Mouse (Mus musculus) small intestine, adult 2 months (tissue): ENCODE results near the gene Slc32a1.

Experiments used
- CTCF ChIP-seq: fragments of 200-500 bp; IDR thresholded peaks from 2 replicates; pipeline ENCODE4 v1.5.1; 2012; ENCODE audit warnings: low read depth, mild to moderate bottlenecking, control low read depth, inconsistent platforms, low read length, moderate library complexity, mixed read lengths; ENCODE audit not compliant: insufficient replicate concordance, insufficient read length; ENCODE audit errors: extremely low read depth
- POLR2A ChIP-seq: fragments of 200-500 bp; IDR thresholded peaks from 2 replicates; pipeline ENCODE4 v1.6.1; 2012; ENCODE audit warnings: low read depth, mild to moderate bottlenecking, control low read depth, inconsistent platforms, low read length, moderate library complexity

DNA sequence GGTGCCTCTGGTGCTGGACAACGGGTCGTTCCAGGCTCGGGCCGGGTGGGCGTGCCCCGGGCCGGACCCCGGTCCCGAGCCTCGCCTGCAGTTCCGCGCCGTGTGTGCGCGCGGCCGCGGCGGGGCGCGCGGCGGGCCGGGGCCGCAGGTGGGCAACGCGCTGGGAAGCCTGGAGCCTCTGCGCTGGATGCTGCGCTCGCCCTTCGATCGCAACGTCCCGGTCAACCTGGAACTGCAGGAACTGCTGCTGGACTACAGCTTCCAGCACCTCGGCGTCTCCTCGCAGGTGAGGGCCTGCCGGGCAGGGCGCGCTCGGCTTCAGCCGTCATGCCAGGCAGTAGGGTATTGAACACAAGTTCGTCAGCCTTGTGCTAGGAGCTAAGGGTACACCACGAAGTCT, 14.7 kb downstream of the Slc32a1 start:
- TF ChIP-seq POLR2A (no peak), CTCF (no peak)
